Mouse (Mus musculus) CD4-positive, CD25-positive, alpha-beta regulatory T cell (primary cell): ENCODE results near the gene Ifitm5. TPM values are rescaled to one million over a fixed set of nuclear protein-coding genes. Genes with fewer than 3 reads are reported as not detected.

Experiments used
- polyA plus RNA-seq: library from polyadenylated mRNA; unstranded; fragments of 100-300 nt; shearing (Covaris generic); gene quantifications from one replicate; pipeline ENCODE4 v1.2.1, GENCODE M21; 2017

Gene Ifitm5
- polyA plus RNA-seq = 0.48 TPM

GRCm38 (mm10) chr7:140949824-140950530, at the start of gene Ifitm5:
Gene Ifitm5, minus strand, starts transcription at chr7:140950291.

GRCm38 (mm10) chr7:140966921-140967320, 16.8 kb upstream of the Ifitm5 start, which contains the start of gene Ifitm1:
Gene Ifitm1, plus strand, starts transcription at chr7:140967221.

GRCm38 (mm10) chr7:140955758-140956555, 5.9 kb upstream of the Ifitm5 start, which contains the start of the genes Gm45717 and Ifitm2:
Gene Gm45717, minus strand, starts transcription at chr7:140955937.
Gene Ifitm2, minus strand, starts transcription at chr7:140955987.

GRCm38 (mm10) chr7:140941222-140942051, 8.7 kb downstream of the Ifitm5 start, which contains the start of gene Pgghg:
Gene Pgghg, plus strand, starts transcription at chr7:140941391.

GRCm38 (mm10) chr7:140920418-140921029, 29.6 kb downstream of the Ifitm5 start, which contains the start of gene Nlrp6:
Gene Nlrp6, plus strand, starts transcription at chr7:140920902.

GRCm38 (mm10) chr7:140900220-140900619, 49.9 kb downstream of the Ifitm5 start, which contains the start of gene Cox8b:
Gene Cox8b, minus strand, starts transcription at chr7:140900446.

Other genes starting within 250 kb of the Ifitm5 start
- gene Cyp2e1, start 186.6 kb downstream of the Ifitm5 start, polyA plus RNA-seq = not detected
- gene Syce1, start 162.4 kb downstream of the Ifitm5 start, polyA plus RNA-seq = 0.84 TPM
- gene Zfp941, start 128.1 kb downstream of the Ifitm5 start, polyA plus RNA-seq = 0.20 TPM
- gene Urah, start 115.3 kb downstream of the Ifitm5 start, polyA plus RNA-seq = not detected
- not detected for gene Scgb1c1, start 104.7 kb downstream of the Ifitm5 start, polyA plus RNA-seq
- gene Odf3, start 102.5 kb downstream of the Ifitm5 start, polyA plus RNA-seq = 0.16 TPM
- not detected for gene Gm45785, start 94.0 kb downstream of the Ifitm5 start, polyA plus RNA-seq
- 134 TPM for gene Ric8a, start 93.3 kb downstream of the Ifitm5 start, polyA plus RNA-seq
- gene Bet1l, start 92.7 kb downstream of the Ifitm5 start, polyA plus RNA-seq = 43.1 TPM
- 199 TPM for gene Psmd13, start 68.3 kb downstream of the Ifitm5 start, polyA plus RNA-seq
- gene Sirt3, start 68.0 kb downstream of the Ifitm5 start, polyA plus RNA-seq = 8.4 TPM
- not detected for gene Cox8b, start 49.8 kb downstream of the Ifitm5 start, polyA plus RNA-seq
- gene Nlrp6, start 29.4 kb downstream of the Ifitm5 start, polyA plus RNA-seq = not detected
- gene Pgghg, start 8.9 kb downstream of the Ifitm5 start, polyA plus RNA-seq = 34.4 TPM
- gene Gm45717, start 5.6 kb upstream of the Ifitm5 start, polyA plus RNA-seq = not detected
- 16.6 TPM for gene Ifitm2, start 5.7 kb upstream of the Ifitm5 start, polyA plus RNA-seq
- not detected for gene Ifitm1, start 16.9 kb upstream of the Ifitm5 start, polyA plus RNA-seq
- gene Ifitm3, start 60.5 kb upstream of the Ifitm5 start, polyA plus RNA-seq = 8.0 TPM
- gene Ifitm6, start 67.6 kb upstream of the Ifitm5 start, polyA plus RNA-seq = 0.28 TPM
- not detected for gene Gm17387, start 78.8 kb upstream of the Ifitm5 start, polyA plus RNA-seq
- 10.0 TPM for gene B4galnt4, start 110.8 kb upstream of the Ifitm5 start, polyA plus RNA-seq
- 286 TPM for gene Pkp3, start 127.9 kb upstream of the Ifitm5 start, polyA plus RNA-seq
- gene Sigirr, start 150.3 kb upstream of the Ifitm5 start, polyA plus RNA-seq = 209 TPM
- not detected for gene Ano9, start 167.5 kb upstream of the Ifitm5 start, polyA plus RNA-seq
- 22.4 TPM for gene Ptdss2, start 172.1 kb upstream of the Ifitm5 start, polyA plus RNA-seq
- 116 TPM for gene Rnh1, start 222.6 kb upstream of the Ifitm5 start, polyA plus RNA-seq
- gene Hras, start 243.7 kb upstream of the Ifitm5 start, polyA plus RNA-seq = 49.3 TPM
- 2.7 TPM for gene Lrrc56, start 243.9 kb upstream of the Ifitm5 start, polyA plus RNA-seq